Mouse (Mus musculus) forebrain, embryonic 11.5 days (tissue): Measurements from ENCODE around the gene Stpg2. TPM values are rescaled to one million over a fixed set of nuclear protein-coding genes. Genes with fewer than 3 reads are reported as not detected.
"Not testable (repeated sequence)": the region's sequence is repeated elsewhere in the genome, so short reads cannot be mapped to it uniquely, and the experiment has no call there.

Source experiments
- ATAC-seq: fragments of 200-750 bp; cut with Nextera tagmentation; replicated peaks from 2 replicates; pipeline ENCODE4 v1.8.0; 2017; ENCODE audit warnings: moderate TSS enrichment; ENCODE audit not compliant: low FRiP score
- DNase-seq: peaks from one replicate; pipeline ENCODE4 v3.0.0-alpha.2; 2017; ENCODE audit warnings: low spot score
- H3K27ac ChIP-seq: fragments of 300-500 bp; sonication (generic); 2 replicates; pipeline ENCODE4 v1.5.1; 2014; ENCODE audit warnings: low read depth, low read length
- H3K27me3 ChIP-seq: fragments of 300-500 bp; sonication (generic); 2 replicates; pipeline ENCODE4 v1.6.1; 2014; ENCODE audit warnings: mild to moderate bottlenecking, low read length, mixed read lengths; ENCODE audit not compliant: control insufficient read depth, insufficient read depth
- H3K36me3 ChIP-seq: fragments of 300-500 bp; sonication (generic); 2 replicates; pipeline ENCODE4 v1.6.1; 2014; ENCODE audit warnings: mild to moderate bottlenecking, low read length, moderate library complexity, mixed read lengths; ENCODE audit not compliant: control insufficient read depth, insufficient read depth
- H3K4me1 ChIP-seq: fragments of 300-500 bp; sonication (generic); replicated peaks from 2 replicates; pipeline ENCODE4 v1.6.1; 2014; ENCODE audit warnings: low read length, mixed read lengths; ENCODE audit not compliant: control insufficient read depth, insufficient read depth
- H3K4me2 ChIP-seq: fragments of 300-500 bp; sonication (generic); 2 replicates; pipeline ENCODE4 v1.6.1; 2014; ENCODE audit warnings: low read depth, mild to moderate bottlenecking, low read length, moderate library complexity, mixed read lengths; ENCODE audit not compliant: severe bottlenecking
- H3K4me3 ChIP-seq: fragments of 300-500 bp; sonication (generic); 2 replicates; pipeline ENCODE4 v1.5.1; 2014; ENCODE audit warnings: low read depth, low read length
- H3K9ac ChIP-seq: fragments of 300-500 bp; sonication (generic); 2 replicates; pipeline ENCODE4 v1.6.1; 2014; ENCODE audit warnings: low read length
- H3K9me3 ChIP-seq: fragments of 300-500 bp; sonication (generic); 2 replicates; pipeline ENCODE4 v1.6.1; 2016; ENCODE audit warnings: low read length, mixed read lengths; ENCODE audit not compliant: control insufficient read depth
- WGBS: fragments of 180-500 bp; shearing (Covaris S2); extraction: QIAGEN DNeasy Blood & Tissue Kit; methylation state at CpG from one replicate; pipeline ENCODE4 v1.1.7; 2014; 5-methylcytosine and 5-hydroxymethylcytosine counted together
- polyA plus RNA-seq: library from polyadenylated mRNA; unstranded; fragments of >200 nt; fragmentation: Nextera tagmentation; extraction: Ambion mirVana; gene quantifications from 2 replicates; pipeline ENCODE4 v1.2.1, GENCODE M21; 2014

The Stpg2 gene
- polyA plus RNA-seq, 1 experiment from 2014 or later = 0.15 TPM

- Histone ChIP-seq H3K27ac (no peak overlapping the region), H3K36me3 (no peaks in the 10 kb centered on the region), H3K9me3 (no peaks in the 10 kb centered on the region), H3K9ac (no peak overlapping the region), H3K4me1 (no peaks in the 10 kb centered on the region), H3K27me3 (no peaks in the 10 kb centered on the region), H3K4me2 (no peak overlapping the region), H3K4me3 (no peak overlapping the region)
- ATAC-seq = no peak
- no peak for DNase-seq
- 57% methylated on average over 4 of the region's 4 CpGs for WGBS
These were observed 453.9 kb downstream of the Stpg2 start for GRCm38 (mm10) chr3:139659416-139659815.

- no peak overlapping the region for H3K4me3 ChIP-seq
- H3K36me3 ChIP-seq = no peaks in the 10 kb centered on the region
- no peak overlapping the region for H3K27ac ChIP-seq
- H3K4me2 ChIP-seq = no peak overlapping the region
- H3K9ac ChIP-seq = no peak overlapping the region
- H3K9me3 ChIP-seq = no peaks in the 10 kb centered on the region
- H3K4me1 ChIP-seq = no peaks in the 10 kb centered on the region
- ATAC-seq (no peak), DNase-seq (no peak)
- H3K27me3 ChIP-seq = no peaks in the 10 kb centered on the region
These were observed 456.7 kb downstream of the Stpg2 start for GRCm38 (mm10) chr3:139662241-139662640.

- 89% methylated on average over 5 of the region's 5 CpGs for WGBS
- no peak overlapping the region for H3K4me3 ChIP-seq
- DNase-seq = no peak
- H3K4me2 ChIP-seq = no peak overlapping the region
- no peak overlapping the region for H3K27ac ChIP-seq
- H3K27me3 ChIP-seq = no peaks in the 10 kb centered on the region
- ATAC-seq = no peak
- H3K36me3 ChIP-seq = no peaks in the 10 kb centered on the region
- H3K4me1 ChIP-seq = no peaks in the 10 kb centered on the region
- H3K9ac ChIP-seq = no peak overlapping the region
- no peaks in the 10 kb centered on the region for H3K9me3 ChIP-seq
These were observed 458.3 kb downstream of the Stpg2 start for GRCm38 (mm10) chr3:139663712-139664245.

- WGBS = 96% methylated on average over 3 of the region's 3 CpGs
- Histone ChIP-seq H3K9ac (no peak overlapping the region), H3K36me3 (no peaks in the 10 kb centered on the region), H3K4me1 (no peaks in the 10 kb centered on the region), H3K9me3 (no peaks in the 10 kb centered on the region), H3K4me2 (no peak overlapping the region), H3K27me3 (no peaks in the 10 kb centered on the region), H3K27ac (no peak overlapping the region), H3K4me3 (no peak overlapping the region)
- DNase-seq (no peak), ATAC-seq (no peak)
These were observed 459.6 kb downstream of the Stpg2 start for GRCm38 (mm10) chr3:139665047-139665446.

GRCm38 (mm10) chr3:139676192-139676591, 470.7 kb downstream of the Stpg2 start:
- Histone ChIP-seq H3K4me3 (no peak overlapping the region), H3K4me1 (no peaks in the 10 kb centered on the region), H3K36me3 (no peaks in the 10 kb centered on the region), H3K27ac (no peak overlapping the region), H3K9me3 (no peaks in the 10 kb centered on the region), H3K4me2 (no peak overlapping the region), H3K9ac (no peak overlapping the region), H3K27me3 (no peaks in the 10 kb centered on the region)
- ATAC-seq (no peak), DNase-seq (no peak)
- 88% methylated on average over 3 of the region's 3 CpGs for WGBS

- Histone ChIP-seq H3K27me3 (no peaks in the 10 kb centered on the region), H3K4me1 (no peaks in the 10 kb centered on the region), H3K9ac (no peak overlapping the region), H3K4me2 (no peak overlapping the region), H3K36me3 (no peaks in the 10 kb centered on the region), H3K27ac (no peak overlapping the region), H3K9me3 (no peaks in the 10 kb centered on the region), H3K4me3 (no peak overlapping the region)
- ATAC-seq (no peak), DNase-seq (no peak)
- 85% methylated on average over 1 of the region's 1 CpGs for WGBS
These were observed 471.2 kb downstream of the Stpg2 start for GRCm38 (mm10) chr3:139676723-139677122.

GRCm38 (mm10) chr3:139704238-139704637, 498.7 kb downstream of the Stpg2 start:
- H3K27me3 ChIP-seq, ATAC-seq, H3K9ac ChIP-seq, H3K4me1 ChIP-seq, H3K36me3 ChIP-seq, DNase-seq, H3K4me2 ChIP-seq, H3K4me3 ChIP-seq, H3K9me3 ChIP-seq, H3K27ac ChIP-seq: not testable (repeated sequence)
- 95% methylated on average over 3 of the region's 3 CpGs for WGBS

GRCm38 (mm10) chr3:139707396-139707795, 501.9 kb downstream of the Stpg2 start:
- H3K27me3 ChIP-seq, H3K27ac ChIP-seq, H3K9me3 ChIP-seq, H3K4me2 ChIP-seq, H3K36me3 ChIP-seq, DNase-seq, H3K4me1 ChIP-seq, H3K4me3 ChIP-seq, H3K9ac ChIP-seq, ATAC-seq: not testable (repeated sequence)
- WGBS = 91% methylated on average over 4 of the region's 4 CpGs

GRCm38 (mm10) chr3:139709794-139710193, 504.3 kb downstream of the Stpg2 start:
- ATAC-seq = no peak
- DNase-seq = no peak
- WGBS = 89% methylated on average over 4 of the region's 4 CpGs
- no peak overlapping the region for H3K9ac ChIP-seq
- no peaks in the 10 kb centered on the region for H3K4me1 ChIP-seq
- no peak overlapping the region for H3K4me3 ChIP-seq
- no peak overlapping the region for H3K4me2 ChIP-seq
- no peaks in the 10 kb centered on the region for H3K9me3 ChIP-seq
- H3K27ac ChIP-seq = no peak overlapping the region
- H3K36me3 ChIP-seq = no peaks in the 10 kb centered on the region
- H3K27me3 ChIP-seq = no peaks in the 10 kb centered on the region
